Mouse (Mus musculus) left cerebral cortex, adult 8-10 months (tissue): ENCODE measurements at regions not wholly inside any gene's neighbourhood (a gene's known extent, or its start where the extent isn't known, plus 50 kb on each side); places are given as distances from the start of the nearest gene placed in this dataset.
"Not testable (repeated sequence)": the region's sequence is repeated elsewhere in the genome, so short reads cannot be mapped to it uniquely, and the experiment has no call there.

Source experiments
- DNase-seq, 2 experiments: peaks; one replicate each; pipeline ENCODE4 v3.0.0; 2022; ENCODE audit warnings: low spot score in 2 of 2

- no peak for DNase-seq
Measured at GRCm38 (mm10) chr12:56064183-56064582, 228.1 kb downstream of the Brms1l start.

DNA sequence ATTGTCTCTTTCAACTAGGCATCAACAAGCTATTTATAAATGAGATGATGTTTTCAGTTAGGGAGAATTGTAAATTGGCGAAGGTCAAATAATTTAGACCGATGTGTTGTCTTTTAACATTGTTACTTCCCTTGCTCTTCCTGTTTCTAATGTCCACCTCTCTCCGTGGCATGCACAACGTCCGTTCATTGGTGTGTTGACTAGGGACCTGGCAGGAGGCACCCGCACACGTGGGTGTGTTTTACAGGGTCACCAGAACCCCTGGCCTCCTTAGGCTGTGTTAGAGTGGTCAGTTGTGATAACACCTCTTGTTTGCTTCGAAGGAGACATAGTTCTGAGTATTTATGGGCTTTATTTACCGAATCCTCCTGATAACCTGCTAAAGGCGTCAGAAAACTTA, 222.8 kb downstream of the Brms1l start:
- no peak for DNase-seq

GRCm38 (mm10) chr12:56058463-56058862, 222.3 kb downstream of the Brms1l start:
- DNase-seq: peak; percentile 33 to 80

- DNase-seq: no peak
Measured at GRCm38 (mm10) chr12:56055382-56055781, 219.3 kb downstream of the Brms1l start.

- DNase-seq: no peak
Measured at GRCm38 (mm10) chr12:56046050-56046449, 209.9 kb downstream of the Brms1l start.

GRCm38 (mm10) chr12:56020954-56021514, 184.9 kb downstream of the Brms1l start:
- DNase-seq: no peak

DNA sequence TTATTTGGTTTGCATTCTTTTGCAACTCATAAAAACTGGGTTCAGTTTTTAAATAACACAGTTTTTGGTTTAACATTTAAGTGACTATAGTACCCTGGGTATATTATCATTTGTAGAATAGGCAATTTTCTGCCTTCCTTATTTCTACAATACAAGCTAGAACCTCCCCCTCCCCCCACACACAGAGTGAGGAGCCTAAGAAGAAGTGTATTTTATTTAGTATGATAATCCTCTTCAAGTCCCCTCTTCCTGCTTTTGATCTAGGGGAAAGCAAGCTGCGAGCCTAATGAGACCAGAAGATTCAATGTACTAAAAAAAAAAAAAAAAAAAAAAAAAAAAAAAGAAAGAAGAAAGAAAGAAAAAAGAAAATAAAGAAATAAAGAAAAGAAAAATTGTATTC, 184.4 kb downstream of the Brms1l start:
- no peak for DNase-seq

GRCm38 (mm10) chr12:56009976-56010375, 173.9 kb downstream of the Brms1l start:
- DNase-seq: no peak

DNA sequence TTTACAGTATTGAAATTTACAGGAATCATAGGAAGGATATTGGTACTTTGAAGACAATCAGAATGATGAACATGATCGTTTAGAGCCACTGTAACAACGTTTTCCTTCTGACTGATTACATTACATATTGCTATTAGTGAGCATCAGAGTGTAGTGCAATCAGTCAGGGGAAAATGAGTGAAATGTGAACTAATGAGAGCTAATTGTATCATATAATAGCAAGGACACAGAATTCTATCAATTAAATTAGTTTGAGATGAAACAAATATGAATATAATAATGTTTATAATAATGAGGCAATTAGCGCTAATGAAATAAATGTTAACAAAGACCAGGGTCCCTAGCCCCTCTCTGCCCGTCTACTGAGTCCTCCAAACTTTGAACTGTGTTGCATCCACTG, 169.7 kb downstream of the Brms1l start:
- DNase-seq: no peak

DNA sequence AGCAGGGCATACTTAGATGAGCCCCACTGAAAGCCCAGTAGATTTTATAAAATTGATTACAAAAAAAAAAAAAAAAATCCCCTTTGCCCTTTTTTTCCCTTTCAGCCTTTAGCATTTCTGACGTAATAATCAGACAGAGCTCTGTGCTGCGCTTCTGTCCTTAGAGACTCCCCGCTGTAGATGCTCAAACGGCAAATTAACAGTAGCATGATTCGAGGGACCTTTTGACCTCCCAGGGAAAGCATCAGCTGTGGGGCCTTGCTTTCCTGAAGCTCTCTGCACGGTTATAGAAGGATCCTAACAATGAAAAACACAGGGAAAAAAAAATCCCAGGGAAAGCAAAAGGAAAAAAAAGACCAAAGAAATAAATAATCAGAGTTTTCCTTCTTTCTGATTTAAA, 169.2 kb downstream of the Brms1l start:
- DNase-seq: no peak

GRCm38 (mm10) chr12:56004479-56004878, 168.4 kb downstream of the Brms1l start:
- no peak for DNase-seq

DNA sequence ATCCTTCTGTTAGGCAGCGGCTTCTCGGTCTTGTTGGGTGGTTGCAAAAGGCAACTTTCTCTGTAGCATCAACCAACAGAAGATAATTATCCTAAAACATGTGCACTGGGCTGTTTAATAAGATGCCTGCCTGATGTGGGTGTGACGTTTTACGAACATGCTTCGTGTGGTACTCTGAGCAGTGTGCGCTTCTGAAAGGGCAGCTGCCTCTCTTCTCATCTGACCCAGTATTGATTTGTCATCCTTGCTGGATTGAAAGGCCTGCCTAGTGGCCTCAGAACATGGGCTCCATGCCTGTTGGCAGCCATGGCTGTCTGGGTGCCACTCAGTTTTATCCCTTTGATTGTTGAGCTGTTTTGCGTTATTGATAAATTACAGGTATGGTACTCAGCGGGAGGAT, 167.4 kb downstream of the Brms1l start:
- no peak for DNase-seq

DNA sequence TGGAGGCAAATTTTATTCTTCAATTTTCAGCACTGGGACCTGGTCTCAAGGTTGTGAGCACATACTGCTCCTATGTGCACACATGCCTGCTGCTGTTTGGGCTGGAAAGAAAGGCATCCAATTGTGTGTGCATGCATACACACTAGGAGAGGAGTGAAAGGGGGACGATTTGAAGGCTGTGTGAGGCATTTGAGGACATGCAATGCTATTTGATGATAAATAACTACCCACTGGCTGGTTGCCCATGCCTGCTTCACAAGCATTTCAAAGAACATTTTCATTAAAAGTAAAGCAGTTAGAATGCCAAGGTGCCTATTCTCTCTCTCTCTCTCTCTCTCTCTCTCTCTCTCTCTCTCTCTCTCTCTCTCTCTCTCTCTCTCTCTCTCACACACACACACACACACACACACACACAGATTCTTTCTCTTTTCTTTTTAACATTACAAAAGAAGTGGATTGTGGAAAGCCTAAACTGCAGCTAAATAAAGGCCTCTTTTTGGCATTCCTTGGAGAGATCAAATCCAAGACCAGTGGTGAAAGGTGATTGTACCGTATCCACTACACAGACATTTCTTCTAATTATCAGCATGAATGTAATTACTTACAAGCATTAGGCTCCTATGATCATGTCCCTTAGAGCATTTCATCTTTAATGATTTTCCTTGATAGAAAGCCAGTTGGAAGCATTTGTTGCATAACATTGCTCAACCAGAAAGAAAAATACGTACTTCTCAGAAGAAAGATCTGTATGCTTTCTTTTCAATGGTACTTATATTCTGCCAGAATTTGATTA, 160.7 kb downstream of the Brms1l start:
- no peak for DNase-seq

GRCm38 (mm10) chr12:55983565-55984351, 147.6 kb downstream of the Brms1l start:
- DNase-seq: no peak

GRCm38 (mm10) chr12:55983128-55983527, 147.0 kb downstream of the Brms1l start:
- no peak for DNase-seq

DNA sequence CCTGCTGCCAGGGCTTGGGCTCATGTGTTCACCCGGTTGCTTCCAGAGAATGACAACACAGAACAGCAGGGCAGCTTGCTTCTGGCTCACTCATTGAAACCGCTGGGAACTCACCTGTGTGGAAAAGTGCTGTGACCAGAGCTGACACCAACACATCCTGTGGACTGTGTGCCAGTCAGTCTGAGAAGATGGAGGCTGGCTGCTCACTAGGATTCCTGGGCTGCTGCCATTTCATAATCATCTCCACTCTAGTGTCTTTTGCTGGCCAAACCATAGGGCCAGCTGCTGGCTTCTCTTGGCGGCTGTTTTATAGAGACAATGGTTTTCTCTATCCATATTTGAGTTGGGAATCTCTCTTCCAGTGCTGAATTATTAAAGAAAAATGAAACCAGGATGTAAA, 138.1 kb downstream of the Brms1l start:
- DNase-seq: no peak

DNA sequence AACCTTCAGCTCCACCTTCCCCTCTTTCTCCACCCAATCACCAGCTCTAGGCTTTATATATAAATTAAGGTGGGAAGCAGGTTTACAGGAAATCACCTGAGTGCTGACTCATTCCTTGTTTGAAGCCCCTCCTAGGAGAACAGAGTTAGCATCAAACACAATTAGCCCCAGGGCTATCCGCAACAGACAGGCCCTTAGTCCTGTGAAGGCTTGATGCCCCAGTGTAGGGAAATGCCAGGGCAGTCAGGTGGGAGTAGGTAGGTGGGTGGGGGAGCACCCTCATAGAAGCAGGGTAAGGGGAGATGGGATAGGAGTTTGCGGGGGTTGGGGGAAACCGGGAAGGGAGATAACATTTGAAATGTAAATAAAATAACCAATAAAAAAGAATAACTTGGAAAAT, 123.2 kb downstream of the Brms1l start:
- DNase-seq: not testable (repeated sequence)

DNA sequence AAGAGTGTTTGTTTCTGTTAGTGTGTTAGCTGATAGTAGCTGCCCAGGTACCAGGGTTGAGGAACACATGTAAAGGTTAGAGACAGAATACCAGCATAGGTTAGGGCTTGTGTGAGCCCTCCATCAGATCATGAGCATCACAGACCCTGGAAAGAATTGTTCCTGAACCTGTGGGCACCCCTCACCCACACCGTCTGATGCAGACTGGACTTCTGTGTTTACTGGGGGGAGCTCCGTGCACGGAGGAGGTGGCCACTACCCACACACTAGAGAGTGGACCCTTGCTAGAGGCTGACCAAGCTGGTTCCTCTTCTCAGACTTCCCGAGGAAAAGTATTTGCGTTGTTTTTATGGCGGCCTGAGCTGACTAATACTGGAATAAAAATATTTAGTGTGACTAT, 104.4 kb downstream of the Brms1l start:
- DNase-seq: no peak

DNA sequence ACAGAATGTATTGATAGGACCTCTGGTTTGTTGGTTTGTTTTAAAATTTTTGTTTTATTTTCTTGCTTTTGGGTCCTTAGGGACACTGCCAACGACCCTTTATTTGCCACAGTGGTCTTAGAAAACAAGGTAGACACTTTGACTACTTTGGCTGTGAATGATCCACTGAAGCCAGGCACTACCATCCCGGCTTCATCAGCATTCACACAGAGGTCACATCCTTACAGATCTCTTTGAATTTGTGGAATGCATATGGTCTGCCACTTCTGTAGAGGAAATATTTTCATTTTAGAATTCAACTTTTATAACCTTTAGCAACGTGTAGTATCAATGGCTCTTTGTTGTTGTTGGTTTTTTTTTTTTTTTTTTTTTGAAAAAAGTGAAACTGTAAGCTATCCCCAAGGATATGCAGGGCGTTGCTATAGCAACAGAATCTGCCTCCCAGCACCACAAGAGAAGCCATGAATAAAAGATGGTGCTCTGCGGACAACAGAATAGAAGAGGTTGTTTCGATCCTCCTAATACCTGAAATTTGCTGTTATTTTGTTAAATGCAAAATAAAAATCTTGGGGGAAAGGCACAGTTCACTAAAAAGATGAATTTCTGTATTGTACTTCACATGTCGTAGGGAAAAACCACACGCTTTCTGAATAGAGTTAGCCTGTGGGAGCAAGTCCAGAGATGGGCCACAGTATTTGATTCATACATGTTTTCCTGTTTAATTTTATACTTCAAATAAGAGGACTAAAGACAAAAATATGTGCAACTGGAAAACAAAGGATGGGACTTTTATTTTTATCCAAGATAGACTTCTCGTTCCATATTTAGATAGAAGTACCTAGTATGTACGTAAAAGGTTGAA, 103.4 kb downstream of the Brms1l start:
- DNase-seq: peak in 1 of 2 experiments; percentile 24

- no peak for DNase-seq
Measured at GRCm38 (mm10) chr12:55934172-55934571, 98.0 kb downstream of the Brms1l start.

DNA sequence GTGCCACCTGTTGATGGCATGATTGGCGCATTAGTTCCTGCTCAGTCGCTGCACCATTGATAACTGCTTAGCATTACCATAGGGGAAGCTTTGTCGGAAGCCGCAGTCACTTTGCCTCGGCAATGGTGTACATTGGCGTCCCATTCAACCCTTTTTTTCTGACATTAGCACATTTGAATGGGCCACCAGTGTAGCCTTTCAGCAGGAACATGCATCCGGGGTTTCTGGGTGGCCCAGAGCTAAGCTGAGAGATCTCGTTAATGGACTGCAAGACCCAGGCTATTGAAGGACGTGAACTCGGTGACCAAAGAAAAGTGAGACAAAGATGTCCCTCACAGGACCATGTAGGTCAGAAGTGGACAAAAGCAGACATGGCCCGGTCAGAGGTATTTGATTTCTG, 97.3 kb downstream of the Brms1l start:
- no peak for DNase-seq

DNA sequence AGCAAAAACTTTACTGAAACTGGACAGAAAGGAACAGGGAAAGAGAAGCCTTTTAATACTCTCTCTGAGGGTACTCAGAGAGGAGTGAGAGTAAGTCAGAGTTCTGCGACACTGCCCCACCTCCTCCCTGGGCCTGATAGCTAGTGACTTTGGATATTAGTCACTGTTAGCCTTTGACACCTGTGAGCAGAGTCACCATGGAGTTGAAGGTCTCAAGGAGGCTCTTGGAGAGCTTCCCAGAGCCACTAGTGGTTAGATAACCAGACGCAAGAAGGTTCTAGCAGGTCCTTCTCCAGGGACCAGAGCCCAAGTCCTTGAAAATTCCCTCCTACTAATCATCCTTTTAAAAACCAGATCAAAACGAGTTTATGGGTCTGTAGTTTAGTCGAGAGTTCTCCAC, 94.3 kb downstream of the Brms1l start:
- no peak for DNase-seq
